Mouse (Mus musculus) right cerebral cortex, postnatal 4 days (tissue): Measurements from ENCODE around the gene Inca1.

ENCODE experiments used
- DNase-seq: peaks from one replicate; pipeline ENCODE4 v3.0.0-alpha.2; 2022

The Inca1 gene

GRCm38 (mm10) chr11:70668771-70669505, 31.0 kb downstream of the Inca1 start, which contains the start of gene Spag7:
Spag7 (minus strand) TSS chr11:70669416.
- peak; percentile 90 for DNase-seq

- DNase-seq, result peak; percentile 70
Observed at GRCm38 (mm10) chr11:70668335-70668770, 31.6 kb downstream of the Inca1 start.

GRCm38 (mm10) chr11:70667271-70668150, 32.4 kb downstream of the Inca1 start:
- DNase-seq, result no peak

- DNase-seq, result no peak
Observed at GRCm38 (mm10) chr11:70666687-70667086, 33.3 kb downstream of the Inca1 start.

GRCm38 (mm10) chr11:70664741-70665140, 35.2 kb downstream of the Inca1 start:
- DNase-seq, result no peak

- no peak for DNase-seq
Observed at GRCm38 (mm10) chr11:70663957-70664356, 36.0 kb downstream of the Inca1 start.

GRCm38 (mm10) chr11:70663101-70663500, 36.9 kb downstream of the Inca1 start:
- DNase-seq, result no peak

- no peak for DNase-seq
Observed at GRCm38 (mm10) chr11:70660571-70660970, 39.4 kb downstream of the Inca1 start.

- DNase-seq, result no peak
Observed at GRCm38 (mm10) chr11:70658942-70659341, 41.0 kb downstream of the Inca1 start.

- DNase-seq, result no peak
Observed at GRCm38 (mm10) chr11:70658521-70658920, 41.4 kb downstream of the Inca1 start.

GRCm38 (mm10) chr11:70657991-70658390, 42.0 kb downstream of the Inca1 start:
- DNase-seq, result no peak

GRCm38 (mm10) chr11:70657573-70657972, 42.4 kb downstream of the Inca1 start:
- no peak for DNase-seq

- DNase-seq, result no peak
Observed at GRCm38 (mm10) chr11:70656964-70657363, 43.0 kb downstream of the Inca1 start, which contains the start of gene Eno3. Eno3 (plus strand) TSS chr11:70657202.

GRCm38 (mm10) chr11:70656456-70656927, 43.5 kb downstream of the Inca1 start:
- no peak for DNase-seq

- no peak for DNase-seq
Observed at GRCm38 (mm10) chr11:70655571-70656455, 44.1 kb downstream of the Inca1 start.

- DNase-seq, result peak; percentile 83
Observed at GRCm38 (mm10) chr11:70654923-70655570, 44.9 kb downstream of the Inca1 start.

- peak; percentile 77 for DNase-seq
Observed at GRCm38 (mm10) chr11:70654198-70654922, 45.6 kb downstream of the Inca1 start, which contains the start of gene Pfn1. Pfn1 (minus strand) TSS chr11:70654644.

GRCm38 (mm10) chr11:70653345-70654197, 46.4 kb downstream of the Inca1 start:
- DNase-seq, result peak; percentile 64

GRCm38 (mm10) chr11:70652884-70653344, 47.0 kb downstream of the Inca1 start:
- DNase-seq, result no peak
